Mouse (Mus musculus) hindbrain, embryonic 12.5 days (tissue): ENCODE results near the gene Rps3. TPM values are rescaled to one million over a fixed set of nuclear protein-coding genes. Genes with fewer than 3 reads are reported as not detected.

Experiments
- ATAC-seq: fragments of 200-750 bp; cut with Nextera tagmentation; 2 replicates; pipeline ENCODE4 v1.8.0; 2017; ENCODE audit warnings: moderate TSS enrichment; ENCODE audit not compliant: low FRiP score
- H3K27ac ChIP-seq: fragments of 300-500 bp; sonication (generic); 2 replicates; pipeline ENCODE4 v1.5.1; 2016; ENCODE audit warnings: mild to moderate bottlenecking
- H3K27me3 ChIP-seq: fragments of 300-500 bp; sonication (generic); 2 replicates; pipeline ENCODE4 v1.6.1; 2016; ENCODE audit warnings: mild to moderate bottlenecking
- H3K36me3 ChIP-seq: fragments of 300-500 bp; sonication (generic); 2 replicates; pipeline ENCODE4 v1.6.1; 2016; ENCODE audit warnings: mild to moderate bottlenecking
- H3K4me1 ChIP-seq: fragments of 300-500 bp; sonication (generic); 2 replicates; pipeline ENCODE4 v1.6.1; 2016
- H3K4me2 ChIP-seq: fragments of 300-500 bp; sonication (generic); replicated peaks from 2 replicates; pipeline ENCODE4 v1.6.1; 2016; ENCODE audit warnings: mild to moderate bottlenecking
- H3K4me3 ChIP-seq: fragments of 300-500 bp; sonication (generic); 2 replicates; pipeline ENCODE4 v1.5.1; 2016; ENCODE audit warnings: mild to moderate bottlenecking
- H3K9ac ChIP-seq: fragments of 300-500 bp; sonication (generic); 2 replicates; pipeline ENCODE4 v1.6.1; 2016; ENCODE audit warnings: mild to moderate bottlenecking, moderate library complexity
- H3K9me3 ChIP-seq: fragments of 300-500 bp; sonication (generic); replicated peaks from 2 replicates; pipeline ENCODE4 v1.6.1; 2016; ENCODE audit warnings: mild to moderate bottlenecking
- WGBS: fragments of 180-500 bp; shearing (Covaris S2); methylation state at CpG from one replicate; pipeline ENCODE4 v1.1.7; 2016; 5-methylcytosine and 5-hydroxymethylcytosine counted together
- polyA plus RNA-seq: library from polyadenylated mRNA; unstranded; fragments of >200 nt; fragmentation: Nextera tagmentation; extraction: Ambion mirVana; gene quantifications from 2 replicates; pipeline ENCODE4 v1.2.1, GENCODE M21; 2016

Rps3 gene
- polyA plus RNA-seq, 1 experiment from 2014 or later: 534 TPM

- peak overlapping the region; percentile 74; the same call in 1 of the 2 replicates for H3K27ac ChIP-seq
- H3K4me3 ChIP-seq: no peak overlapping the region
- no peak overlapping the region for H3K9ac ChIP-seq
- peaks cover 40% of the 10 kb centered on the region for H3K4me1 ChIP-seq
- H3K36me3 ChIP-seq: peaks cover 4% of the 10 kb centered on the region; the same call in 1 of the 2 replicates
- no peak overlapping the region for H3K4me2 ChIP-seq
- H3K27me3 ChIP-seq: no peaks in the 10 kb centered on the region
- no peak for ATAC-seq
- WGBS: 87% methylated on average over 6 of the region's 6 CpGs
- no peaks in the 10 kb centered on the region for H3K9me3 ChIP-seq
Observed at GRCm38 (mm10) chr7:99432863-99433262, 50.7 kb downstream of the Rps3 start.

GRCm38 (mm10) chr7:99432248-99432647 is 51.3 kb downstream of the Rps3 start:
- no peak; the same call in 1 of the 2 replicates for ATAC-seq
- Histone ChIP-seq H3K9me3 (no peaks in the 10 kb centered on the region), H3K36me3 (peaks cover 4% of the 10 kb centered on the region; the same call in 1 of the 2 replicates), H3K27ac (peak overlapping the region; percentile 74; the same call in 1 of the 2 replicates), H3K9ac (peak overlapping the region; percentile 15; the same call in 1 of the 2 replicates), H3K27me3 (no peaks in the 10 kb centered on the region), H3K4me3 (no peak overlapping the region), H3K4me1 (peaks cover 41% of the 10 kb centered on the region), H3K4me2 (no peak overlapping the region)
- WGBS: 60% methylated on average over 14 of the region's 14 CpGs

GRCm38 (mm10) chr7:99430246-99430645 is 53.3 kb downstream of the Rps3 start:
- H3K27ac ChIP-seq: no peak overlapping the region
- no peak overlapping the region for H3K4me2 ChIP-seq
- H3K9ac ChIP-seq: no peak overlapping the region
- H3K4me1 ChIP-seq: peaks cover 40% of the 10 kb centered on the region
- whole genome bisulfite sequencing: 75% methylated on average over 11 of the region's 11 CpGs
- no peaks in the 10 kb centered on the region for H3K27me3 ChIP-seq
- no peaks in the 10 kb centered on the region for H3K9me3 ChIP-seq
- H3K4me3 ChIP-seq: no peak overlapping the region
- peaks cover 4% of the 10 kb centered on the region; the same call in 1 of the 2 replicates for H3K36me3 ChIP-seq
- ATAC-seq: no peak

- Histone ChIP-seq H3K9me3 (no peaks in the 10 kb centered on the region), H3K4me1 (peaks cover 41% of the 10 kb centered on the region), H3K27me3 (no peaks in the 10 kb centered on the region), H3K9ac (no peak overlapping the region), H3K4me3 (no peak overlapping the region), H3K27ac (no peak overlapping the region), H3K36me3 (peaks cover 4% of the 10 kb centered on the region; the same call in 1 of the 2 replicates), H3K4me2 (no peak overlapping the region)
- 50% methylated on average over 6 of the region's 6 CpGs for WGBS
- no peak for ATAC-seq
Observed at GRCm38 (mm10) chr7:99429786-99430185, 53.8 kb downstream of the Rps3 start.

GRCm38 (mm10) chr7:99428836-99429235 is 54.7 kb downstream of the Rps3 start:
- WGBS: 89% methylated on average over 5 of the region's 5 CpGs
- peaks cover 45% of the 10 kb centered on the region for H3K4me1 ChIP-seq
- H3K27ac ChIP-seq: no peak overlapping the region
- H3K36me3 ChIP-seq: peaks cover 4% of the 10 kb centered on the region; the same call in 1 of the 2 replicates
- H3K9me3 ChIP-seq: no peaks in the 10 kb centered on the region
- no peaks in the 10 kb centered on the region for H3K27me3 ChIP-seq
- no peak overlapping the region for H3K9ac ChIP-seq
- no peak for ATAC-seq
- H3K4me2 ChIP-seq: no peak overlapping the region
- no peak overlapping the region for H3K4me3 ChIP-seq

GRCm38 (mm10) chr7:99427987-99428386 is 55.6 kb downstream of the Rps3 start:
- no peak overlapping the region for H3K4me2 ChIP-seq
- peaks cover 4% of the 10 kb centered on the region; the same call in 1 of the 2 replicates for H3K36me3 ChIP-seq
- H3K4me3 ChIP-seq: no peak overlapping the region
- ATAC-seq: no peak
- H3K9ac ChIP-seq: no peak overlapping the region
- peaks cover 43% of the 10 kb centered on the region for H3K4me1 ChIP-seq
- H3K9me3 ChIP-seq: no peaks in the 10 kb centered on the region
- H3K27me3 ChIP-seq: no peaks in the 10 kb centered on the region
- no peak overlapping the region for H3K27ac ChIP-seq
- 91% methylated on average over 3 of the region's 3 CpGs for WGBS

Other genes starting within 250 kb of the Rps3 start
- gene Mogat2, start 245.1 kb downstream of the Rps3 start, polyA plus RNA-seq: 5.3 and 6.3 TPM in 2 replicates
- gene Map6, start 216.3 kb downstream of the Rps3 start, polyA plus RNA-seq: 103 and 105 TPM in 2 replicates
- gene Serpinh1, start 130.5 kb downstream of the Rps3 start, polyA plus RNA-seq: 838 and 891 TPM in 2 replicates
- 43.8 and 44.5 TPM in 2 replicates for gene Gdpd5, start 102.3 kb downstream of the Rps3 start, polyA plus RNA-seq
- 39.2 and 47.1 TPM in 2 replicates for gene Klhl35, start 17.7 kb downstream of the Rps3 start, polyA plus RNA-seq
- 16.7 TPM in 2 replicates for gene Arrb1, start 51.7 kb upstream of the Rps3 start, polyA plus RNA-seq
- gene Tpbgl, start 143.4 kb upstream of the Rps3 start, polyA plus RNA-seq: 1.6 and 2.2 TPM in 2 replicates
- 3.2 and 3.8 TPM in 2 replicates for gene Slco2b1, start 227.6 kb upstream of the Rps3 start, polyA plus RNA-seq
- gene Olfr520, start 246.5 kb upstream of the Rps3 start, polyA plus RNA-seq: not detected in 2 replicates